Mouse (Mus musculus): ENCODE results near the gene Mcam. TPM values are rescaled to one million over a fixed set of nuclear protein-coding genes. Genes with fewer than 3 reads are reported as not detected.

Gene Mcam
- polyA plus RNA-seq, 1 experiment from 2014 or later = 16.7 TPM

- Histone ChIP-seq H3K27ac (peak overlapping the region; percentile 51; the same call in 1 of the 2 replicates), H3K4me2 (0 out of 2 replicates have a peak overlapping the region, but pooled peaks have one; percentile 10), H3K36me3 (ENCODE audit: poor library complexity, severe bottlenecking) (no peaks in the 10 kb centered on the region)
These were observed 54.0 kb downstream of the Mcam start for GRCm38 (mm10) chr9:44188223-44188622.

GRCm38 (mm10) chr9:44191166-44191565 is 56.9 kb downstream of the Mcam start:
- H3K9ac ChIP-seq = no peak overlapping the region
- no peak overlapping the region for H3K4me3 ChIP-seq
- ATAC-seq = no peak
- H3K4me1 ChIP-seq = peaks cover 20% of the 10 kb centered on the region
- 73% methylated on average over 3 of the region's 3 CpGs for WGBS
- no peak overlapping the region for H3K4me2 ChIP-seq
- H3K27me3 ChIP-seq = no peaks in the 10 kb centered on the region
- H3K9me3 ChIP-seq (replicated peaks) = no peaks in the 10 kb centered on the region
- H3K27ac ChIP-seq = no peak overlapping the region
- peaks cover 6% of the 10 kb centered on the region; the same call in 1 of the 2 replicates for H3K36me3 ChIP-seq (ENCODE audit: poor library complexity, severe bottlenecking)

More at GRCm38 (mm10) chr9:44188223-44188622, 54.0 kb downstream of the Mcam start:
- Histone ChIP-seq H3K9ac (no peak overlapping the region), H3K9me3 (replicated peaks) (no peaks in the 10 kb centered on the region), H3K4me1 (peaks cover 20% of the 10 kb centered on the region), H3K27me3 (no peaks in the 10 kb centered on the region), H3K4me3 (no peak overlapping the region)
- ATAC-seq = no peak
- WGBS = 46% methylated on average over 12 of the region's 12 CpGs

- Histone ChIP-seq H3K4me1 (peaks cover 18% of the 10 kb centered on the region), H3K27ac (no peak overlapping the region), H3K27me3 (no peaks in the 10 kb centered on the region), H3K4me2 (no peak overlapping the region), H3K4me3 (no peak overlapping the region), H3K9me3 (replicated peaks) (no peaks in the 10 kb centered on the region), H3K36me3 (ENCODE audit: poor library complexity, severe bottlenecking) (peaks cover 17% of the 10 kb centered on the region), H3K9ac (no peak overlapping the region)
- ATAC-seq = no peak
- WGBS = 89% methylated on average over 3 of the region's 3 CpGs
These were observed 58.0 kb downstream of the Mcam start for GRCm38 (mm10) chr9:44192312-44192711.

Other genes starting within 250 kb of the Mcam start
- gene Thy1, start 91.1 kb upstream of the Mcam start, polyA plus RNA-seq (2015; fragmentation: Nextera tagmentation; extraction: Ambion mirVana) = 0.31 and 0.98 TPM in 2 replicates
- gene Usp2, start 67.4 kb upstream of the Mcam start, polyA plus RNA-seq (2015; fragmentation: Nextera tagmentation; extraction: Ambion mirVana) = 7.1 and 8.6 TPM in 2 replicates
- gene Mfrp, start 32.7 kb upstream of the Mcam start, polyA plus RNA-seq (2015; fragmentation: Nextera tagmentation; extraction: Ambion mirVana) = 0.06 and 0.23 TPM in 2 replicates
- gene C1qtnf5, start 27.2 kb upstream of the Mcam start, polyA plus RNA-seq (2015; fragmentation: Nextera tagmentation; extraction: Ambion mirVana) = 1.0 and 1.2 TPM in 2 replicates
- gene Gm49380, start 21.0 kb upstream of the Mcam start, polyA plus RNA-seq (2015; fragmentation: Nextera tagmentation; extraction: Ambion mirVana) = 0.19 TPM in 1 of 2 replicates, not detected in the other
- gene Rnf26, start 21.0 kb upstream of the Mcam start, polyA plus RNA-seq (2015; fragmentation: Nextera tagmentation; extraction: Ambion mirVana) = 45.7 and 50.1 TPM in 2 replicates
- gene Cbl, start 99.6 kb downstream of the Mcam start, polyA plus RNA-seq (2015; fragmentation: Nextera tagmentation; extraction: Ambion mirVana) = 25.2 and 26.4 TPM in 2 replicates
- not detected in 2 replicates for gene Ccdc153, start 106.2 kb downstream of the Mcam start, polyA plus RNA-seq (2015; fragmentation: Nextera tagmentation; extraction: Ambion mirVana)
- gene Pdzd3, start 117.0 kb downstream of the Mcam start, polyA plus RNA-seq (2015; fragmentation: Nextera tagmentation; extraction: Ambion mirVana) = 0.39 and 0.40 TPM in 2 replicates
- 4.4 and 4.5 TPM in 2 replicates for gene Nlrx1, start 134.1 kb downstream of the Mcam start, polyA plus RNA-seq (2015; fragmentation: Nextera tagmentation; extraction: Ambion mirVana)
- gene Abcg4, start 154.1 kb downstream of the Mcam start, polyA plus RNA-seq (2015; fragmentation: Nextera tagmentation; extraction: Ambion mirVana) = 9.2 and 10.9 TPM in 2 replicates
- 30.5 and 38.4 TPM in 2 replicates for gene Hinfp, start 171.2 kb downstream of the Mcam start, polyA plus RNA-seq (2015; fragmentation: Nextera tagmentation; extraction: Ambion mirVana)
- gene C2cd2l, start 185.8 kb downstream of the Mcam start, polyA plus RNA-seq (2015; fragmentation: Nextera tagmentation; extraction: Ambion mirVana) = 14.0 and 19.6 TPM in 2 replicates
- 36.8 and 40.1 TPM in 2 replicates for gene Dpagt1, start 191.6 kb downstream of the Mcam start, polyA plus RNA-seq (2015; fragmentation: Nextera tagmentation; extraction: Ambion mirVana)
- gene H2afx, start 200.2 kb downstream of the Mcam start, polyA plus RNA-seq (2015; fragmentation: Nextera tagmentation; extraction: Ambion mirVana) = 393 TPM in 2 replicates
- gene Hmbs, start 209.8 kb downstream of the Mcam start, polyA plus RNA-seq (2015; fragmentation: Nextera tagmentation; extraction: Ambion mirVana) = 91.6 and 92.2 TPM in 2 replicates
- gene Vps11, start 227.2 kb downstream of the Mcam start, polyA plus RNA-seq (2015; fragmentation: Nextera tagmentation; extraction: Ambion mirVana) = 34.9 and 37.9 TPM in 2 replicates
- gene Hyou1, start 245.0 kb downstream of the Mcam start, polyA plus RNA-seq (2015; fragmentation: Nextera tagmentation; extraction: Ambion mirVana) = 22.4 and 26.5 TPM in 2 replicates

Measured in forebrain, embryonic 13.5 days (tissue).